In the genomic region with DNA sequence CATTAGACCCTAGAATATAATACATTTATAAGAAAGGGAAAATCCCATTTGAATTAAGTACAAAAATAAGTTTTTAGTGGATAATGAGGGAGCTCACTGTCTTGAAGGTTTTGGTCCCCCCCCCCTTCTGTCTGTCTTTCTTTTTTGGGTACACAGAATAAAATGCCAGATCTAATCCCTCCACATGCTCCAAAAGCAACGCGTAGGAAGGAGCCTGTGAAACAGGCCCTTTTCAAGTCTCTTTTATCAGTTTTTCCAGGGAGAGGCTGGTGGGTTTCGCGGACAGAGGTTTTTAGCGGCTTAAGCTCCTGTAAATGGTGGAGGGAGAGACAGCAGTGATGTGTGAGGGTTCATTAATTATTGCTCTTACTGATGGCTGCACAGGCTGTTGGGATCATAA, we compare ENCODE assay signal across 11 mouse cellular contexts.
DNase-seq lines count a peak whose midpoint lies in the region; ATAC-seq and TF ChIP-seq lines count a peak whose summit lies in the region.
"Had no signal": no experiment of that assay in that cellular context is flagged by ENCODE, and none has a peak within 500 bp of the region (broad histone marks: within the 10 kb centered on the region; RNA-seq: fewer than 3 reads in every experiment).

No protein-coding gene starts in this region.

- 0 out of 2 replicates have a peak, but pooled peaks have one; percentile 5 for ATAC-seq in hindbrain, embryonic 14.5 days (ENCODE audit: low FRiP score)
- ATAC-seq in neural tube, embryonic 13.5 days (ENCODE audit: low read depth): no peak
- ATAC-seq: activated CD4-positive, CD25-positive, alpha-beta regulatory T cell, adult 4 months had no signal

- no peak for DNase-seq in heart, embryonic 10.5 days (ENCODE audit: low spot score)
- DNase-seq in heart, adult 11 months: no peak
- DNase-seq in left cerebral cortex, adult 2 months (ENCODE audit: extremely low spot score in 1 of 2, low spot score in 2 of 2): no peak
- no peak for DNase-seq in left cerebral cortex, postnatal 4 days
- DNase-seq in hindbrain, embryonic 14.5 days (ENCODE audit: low spot score): no peak
- no peak for DNase-seq in retina, embryonic 14.5 days (ENCODE audit: low spot score)
- DNase-seq in cerebellum, adult 9-11 months: no peak
- DNase-seq: thymus, postnatal 36 days had no signal

- no peak for TF ChIP-seq CTCF in left cerebral cortex, adult 2 months (IDR thresholded peaks at IDR 0.05)

- peak overlapping the region; percentile 31; the same call in 1 of the 2 replicates for H3K9ac ChIP-seq in hindbrain, embryonic 14.5 days
- peak overlapping the region; percentile 49 for H3K9ac ChIP-seq in neural tube, embryonic 13.5 days
- H3K9ac ChIP-seq: liver, embryonic 15.5 days had no signal

- H3K27me3 ChIP-seq in heart, embryonic 10.5 days (ENCODE audit: insufficient read depth, poor library complexity, severe bottlenecking): no peaks in the 10 kb centered on the region
- no peaks in the 10 kb centered on the region for H3K27me3 ChIP-seq in hindbrain, embryonic 14.5 days (ENCODE audit: control insufficient read depth, insufficient read depth, low read length)
- H3K27me3 ChIP-seq in neural tube, embryonic 13.5 days: no peaks in the 10 kb centered on the region
- H3K27me3 ChIP-seq: liver, embryonic 15.5 days had no signal

- 21% methylated on average over 5 of the region's 5 CpGs for WGBS in heart, embryonic 10.5 days
- WGBS in hindbrain, embryonic 14.5 days: 34% methylated on average over 5 of the region's 5 CpGs
- 34% methylated on average over 5 of the region's 5 CpGs for whole genome bisulfite sequencing in neural tube, embryonic 13.5 days

- 0 out of 2 replicates have a peak overlapping the region, but pooled peaks have one; percentile 1 for H3K4me2 ChIP-seq in hindbrain, embryonic 14.5 days (replicated peaks)
- H3K4me2 ChIP-seq in neural tube, embryonic 13.5 days: peak overlapping the region; percentile 33
- H3K4me2 ChIP-seq: liver, embryonic 15.5 days had no signal

- H3K4me1 ChIP-seq in heart, embryonic 10.5 days: peaks cover 66% of the 10 kb centered on the region
- H3K4me1 ChIP-seq in hindbrain, embryonic 14.5 days (replicated peaks; ENCODE audit: control insufficient read depth, insufficient read depth, low read length): peaks cover 63% of the 10 kb centered on the region
- peaks cover 57% of the 10 kb centered on the region for H3K4me1 ChIP-seq in neural tube, embryonic 13.5 days (replicated peaks)
- H3K4me1 ChIP-seq: liver, embryonic 15.5 days had no signal

- H3K36me3 ChIP-seq in heart, embryonic 10.5 days: peaks cover 2% of the 10 kb centered on the region; the same call in 1 of the 2 replicates
- no peaks in the 10 kb centered on the region for H3K36me3 ChIP-seq in hindbrain, embryonic 14.5 days (replicated peaks; ENCODE audit: control insufficient read depth, insufficient read depth)
- peaks cover 1% of the 10 kb centered on the region for H3K36me3 ChIP-seq in neural tube, embryonic 13.5 days

- H3K27ac ChIP-seq in heart, embryonic 10.5 days: peak overlapping the region; percentile 75
- peak overlapping the region; percentile 69 for H3K27ac ChIP-seq in left cerebral cortex, adult 2 months
- H3K27ac ChIP-seq in hindbrain, embryonic 14.5 days: peak overlapping the region; percentile 80
- H3K27ac ChIP-seq in neural tube, embryonic 13.5 days (replicated peaks): peak overlapping the region; percentile 89
- H3K27ac ChIP-seq: liver, embryonic 15.5 days had no signal

- H3K9me3 ChIP-seq in heart, embryonic 10.5 days: no peaks in the 10 kb centered on the region
- H3K9me3 ChIP-seq in hindbrain, embryonic 14.5 days (ENCODE audit: control insufficient read depth, low read length): no peaks in the 10 kb centered on the region
- H3K9me3 ChIP-seq in neural tube, embryonic 13.5 days: no peaks in the 10 kb centered on the region
- H3K9me3 ChIP-seq: liver, embryonic 15.5 days had no signal

- peak overlapping the region; percentile 37; the same call in 1 of the 2 replicates for H3K4me3 ChIP-seq in heart, embryonic 10.5 days
- no peak overlapping the region for H3K4me3 ChIP-seq in left cerebral cortex, adult 2 months
- H3K4me3 ChIP-seq in hindbrain, embryonic 14.5 days (replicated peaks; ENCODE audit: low read length): no peak overlapping the region
- no peak overlapping the region for H3K4me3 ChIP-seq in neural tube, embryonic 13.5 days
- H3K4me3 ChIP-seq: liver, embryonic 15.5 days had no signal

- intact Hi-C loops in left cerebral cortex, adult 2 months (cut with DNase I): loop anchor here (5.0 kb wide), 2 partner anchors 65 to 300 kb away; no protein-coding TSS in a partner anchor
- intact Hi-C loops in left cerebral cortex, postnatal 4 days (cut with DNase I): no loop called here
